Mouse (Mus musculus) megakaryocyte-erythroid progenitor cell, adult 5-6 weeks (primary cell): ENCODE results near the gene Prss45. TPM values are rescaled to one million over a fixed set of nuclear protein-coding genes. Genes with fewer than 3 reads are reported as not detected.
"Not testable (repeated sequence)": the region's sequence is repeated elsewhere in the genome, so short reads cannot be mapped to it uniquely, and the experiment has no call there.

ENCODE experiments used
- ATAC-seq: replicated peaks from 2 replicates; pipeline ENCODE4 v1.8.0; 2016; ENCODE audit warnings: mild to moderate bottlenecking, inconsistent platforms; ENCODE audit not compliant: severe bottlenecking, poor library complexity, low FRiP score, low TSS enrichment
- total RNA-seq, 2 experiments: library from RNA; stranded (forward) in 1 of 2; stranded (reverse) in 1 of 2; fragments of 200-1000, 215-1000 nt in 1 of 2; fragments of >200 nt in 1 of 2; fragmentation: Nextera tagmentation in 1 of 2; gene quantifications; 2 replicates each; pipeline ENCODE4 v1.2.3; 2014 to 2017

The Prss45 gene
- total RNA-seq (2014; fragmentation: Nextera tagmentation) (not detected in 2 replicates), total RNA-seq (2017) (not detected in 2 replicates)

- ATAC-seq, result no peak
Measured at GRCm38 (mm10) chr9:110834411-110834810, at the start of gene Prss45. Gene Prss45, plus strand, starts transcription at chr9:110834588.

- ATAC-seq, result no peak
Measured at GRCm38 (mm10) chr9:110788169-110788568, 46.2 kb upstream of the Prss45 start.

GRCm38 (mm10) chr9:110790462-110790861, 43.9 kb upstream of the Prss45 start:
- ATAC-seq, result no peak

GRCm38 (mm10) chr9:110797013-110797412, 37.4 kb upstream of the Prss45 start:
- ATAC-seq, result no peak

- no peak for ATAC-seq
Measured at GRCm38 (mm10) chr9:110797866-110798265, 36.5 kb upstream of the Prss45 start, which contains the start of gene Prss42. Gene Prss42, plus strand, starts transcription at chr9:110798166.

- no peak for ATAC-seq
Measured at GRCm38 (mm10) chr9:110800834-110801479, 33.4 kb upstream of the Prss45 start.

GRCm38 (mm10) chr9:110803294-110803693, 31.1 kb upstream of the Prss45 start:
- no peak for ATAC-seq

- ATAC-seq, result no peak
Measured at GRCm38 (mm10) chr9:110810051-110810450, 24.3 kb upstream of the Prss45 start.

GRCm38 (mm10) chr9:110813789-110814188, 20.6 kb upstream of the Prss45 start, which contains the start of gene Prss44:
Gene Prss44, plus strand, starts transcription at chr9:110813994.
- ATAC-seq, result no peak

GRCm38 (mm10) chr9:110820546-110820945, 13.8 kb upstream of the Prss45 start:
- ATAC-seq, result not testable (repeated sequence)

GRCm38 (mm10) chr9:110821436-110821835, 13.0 kb upstream of the Prss45 start:
- ATAC-seq, result no peak

GRCm38 (mm10) chr9:110825426-110825825, 9.0 kb upstream of the Prss45 start:
- no peak for ATAC-seq

- ATAC-seq, result no peak
Measured at GRCm38 (mm10) chr9:110825832-110826231, 8.6 kb upstream of the Prss45 start.

GRCm38 (mm10) chr9:110826390-110826789, 8.0 kb upstream of the Prss45 start, which contains the start of gene Prss43:
Gene Prss43, plus strand, starts transcription at chr9:110826690.
- no peak for ATAC-seq

- peak; percentile 63 for ATAC-seq
Measured at GRCm38 (mm10) chr9:110833021-110833420, 1.4 kb upstream of the Prss45 start.

- no peak for ATAC-seq
Measured at GRCm38 (mm10) chr9:110834961-110835360, 573 bp downstream of the Prss45 start.

- ATAC-seq, result no peak
Measured at GRCm38 (mm10) chr9:110836112-110836511, 1.7 kb downstream of the Prss45 start.

GRCm38 (mm10) chr9:110840905-110841304, 6.5 kb downstream of the Prss45 start:
- no peak for ATAC-seq

- no peak for ATAC-seq
Measured at GRCm38 (mm10) chr9:110841438-110841837, 7.0 kb downstream of the Prss45 start.

GRCm38 (mm10) chr9:110844206-110844605, 9.8 kb downstream of the Prss45 start, which contains the start of gene Prss46:
Gene Prss46, plus strand, starts transcription at chr9:110844506.
- ATAC-seq, result no peak

- ATAC-seq, result no peak
Measured at GRCm38 (mm10) chr9:110849162-110849561, 14.8 kb downstream of the Prss45 start.
